Mouse (Mus musculus): ENCODE data around the gene Foxn3.

DNA sequence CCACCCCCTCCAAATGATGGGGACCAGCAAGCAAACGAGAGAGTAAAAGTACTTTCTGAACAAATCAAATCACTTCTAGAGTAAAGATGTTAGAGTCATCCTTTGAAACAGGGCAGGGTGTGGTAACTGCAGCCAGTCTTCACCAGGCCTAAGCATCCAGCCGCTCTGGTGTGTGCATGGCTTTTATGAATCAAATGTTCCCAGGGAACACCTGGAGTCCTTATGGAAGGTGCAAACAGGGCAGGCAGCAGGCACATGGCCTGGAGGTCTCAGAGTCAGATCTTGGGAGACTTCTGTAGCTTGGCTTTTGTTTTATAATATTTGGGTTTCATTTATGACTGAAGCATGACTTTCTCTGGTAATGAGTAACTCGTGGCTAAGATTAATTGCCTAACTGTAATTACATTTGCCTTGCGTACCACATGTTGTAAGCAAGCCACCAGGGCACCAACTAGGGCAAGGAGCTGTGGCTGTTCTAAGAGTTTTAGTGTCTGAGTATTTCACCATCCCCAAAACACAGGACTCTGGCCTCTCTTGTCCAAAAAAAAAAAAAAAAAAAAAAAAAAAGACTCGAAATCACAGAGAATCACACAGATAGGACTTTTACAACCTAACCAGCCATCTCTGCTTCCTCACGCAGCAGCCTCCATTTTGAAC is 118.2 kb downstream of the Foxn3 start:
- TF ChIP-seq CTCF (conservative IDR thresholded peaks at IDR 0.05 in 1 of 2, IDR thresholded peaks at IDR 0.05 in 1 of 2; ENCODE audit: low read depth in 2 of 2, low read length in 2 of 2) (no peak), POLR2A (IDR thresholded peaks at IDR 0.05; ENCODE audit: low read depth, low read length) (no peak), SMC3 (IDR thresholded peaks at IDR 0.05; ENCODE audit: low read depth, low read length) (no peak), E2F4 (IDR thresholded peaks at IDR 0.05; ENCODE audit: insufficient replicate concordance, low read depth, low read length) (no peak), ZMIZ1 (IDR thresholded peaks at IDR 0.05; ENCODE audit: low read depth, low read length) (no peak), JUN (IDR thresholded peaks at IDR 0.05; ENCODE audit: insufficient read depth, low read depth, low read length) (no peak), EP300 (IDR thresholded peaks at IDR 0.05; ENCODE audit: low read length) (no peak), HCFC1 (IDR thresholded peaks at IDR 0.05; ENCODE audit: low read depth, low read length) (no peak), ELF1 (IDR thresholded peaks at IDR 0.05; ENCODE audit: low read depth, low read length) (no peak), GABPA (IDR thresholded peaks at IDR 0.05; ENCODE audit: insufficient replicate concordance, low read depth, low read length) (no peak)

Data from CH12.LX (cell line).